Mouse (Mus musculus) thymus, adult 2 months (tissue): ENCODE results near the gene Irgq.

Source experiments
- CTCF ChIP-seq: fragments of 200-500 bp; IDR thresholded peaks from 2 replicates; pipeline ENCODE4 v1.5.1; 2012; ENCODE audit warnings: mild to moderate bottlenecking, control low read depth, low read length, moderate library complexity, borderline replicate concordance; ENCODE audit not compliant: control insufficient read depth, poor library complexity, insufficient read depth; ENCODE audit errors: extremely low read depth
- POLR2A ChIP-seq: fragments of 200-500 bp; IDR thresholded peaks from 2 replicates; pipeline ENCODE4 v1.6.1; 2012; ENCODE audit warnings: mild to moderate bottlenecking, low read length, control low read depth, moderate library complexity; ENCODE audit not compliant: control insufficient read depth, poor library complexity, insufficient read depth; ENCODE audit errors: extremely low read depth

DNA sequence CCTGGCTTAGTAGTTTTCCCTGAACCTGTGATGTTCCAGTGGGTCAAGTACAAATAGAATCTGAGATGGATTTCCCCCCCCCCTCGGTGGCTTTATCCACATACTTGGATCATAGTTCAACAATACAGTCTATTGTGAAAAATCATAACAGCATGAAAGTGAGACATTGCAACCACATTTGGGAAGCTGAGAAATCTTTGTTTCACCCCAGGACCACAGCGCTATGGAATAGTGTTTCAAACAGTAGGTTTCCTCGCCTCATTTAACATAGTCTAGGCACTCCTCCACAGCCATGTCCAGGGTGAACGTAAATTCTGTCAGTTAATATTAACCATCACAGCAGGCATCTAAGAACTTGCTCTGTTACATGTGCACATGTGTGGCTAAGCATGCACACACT lies 6.6 kb downstream of the Irgq start:
- TF ChIP-seq CTCF (no peak), POLR2A (no peak)
